Mouse (Mus musculus): ENCODE results near the gene Drd4. TPM values are rescaled to one million over a fixed set of nuclear protein-coding genes. Genes with fewer than 3 reads are reported as not detected.

Drd4 gene
- polyA plus RNA-seq (2015; fragmentation: Illumina TruSeq; extraction: RNeasy Lipid Tissue Mini Kit (QIAGEN cat#74804); ENCODE audit: low read depth, low replicate concordance): 0.25 TPM

DNA sequence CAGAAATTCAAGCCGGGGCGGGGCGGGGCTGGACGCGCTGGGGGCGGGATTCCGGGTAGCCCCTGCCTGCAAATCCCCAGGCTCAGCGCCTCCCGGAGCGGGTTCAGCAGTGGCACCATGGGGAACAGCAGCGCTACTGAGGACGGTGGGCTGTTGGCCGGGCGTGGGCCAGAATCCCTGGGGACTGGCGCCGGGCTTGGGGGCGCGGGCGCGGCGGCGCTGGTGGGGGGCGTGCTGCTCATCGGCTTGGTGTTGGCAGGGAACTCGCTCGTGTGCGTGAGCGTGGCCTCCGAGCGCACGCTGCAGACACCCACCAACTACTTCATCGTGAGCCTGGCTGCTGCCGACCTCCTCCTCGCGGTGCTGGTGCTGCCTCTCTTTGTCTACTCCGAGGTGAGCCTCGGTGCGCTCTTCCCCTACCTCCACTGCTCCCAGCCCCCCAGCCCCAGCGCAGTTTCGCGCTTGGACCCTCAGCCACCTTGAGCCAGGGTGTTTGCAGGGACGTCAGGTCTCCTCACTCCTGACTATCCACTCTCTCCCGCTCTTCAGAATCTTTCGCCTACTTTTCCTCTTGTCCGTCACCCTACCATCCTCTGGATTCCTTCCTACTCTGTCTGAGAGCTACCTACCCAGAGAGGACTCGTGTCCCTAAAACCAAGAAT is at the start of gene Drd4:
TSS of gene Drd4 (plus strand) at position 86 of the 662 bp plus-strand sequence.

DNA sequence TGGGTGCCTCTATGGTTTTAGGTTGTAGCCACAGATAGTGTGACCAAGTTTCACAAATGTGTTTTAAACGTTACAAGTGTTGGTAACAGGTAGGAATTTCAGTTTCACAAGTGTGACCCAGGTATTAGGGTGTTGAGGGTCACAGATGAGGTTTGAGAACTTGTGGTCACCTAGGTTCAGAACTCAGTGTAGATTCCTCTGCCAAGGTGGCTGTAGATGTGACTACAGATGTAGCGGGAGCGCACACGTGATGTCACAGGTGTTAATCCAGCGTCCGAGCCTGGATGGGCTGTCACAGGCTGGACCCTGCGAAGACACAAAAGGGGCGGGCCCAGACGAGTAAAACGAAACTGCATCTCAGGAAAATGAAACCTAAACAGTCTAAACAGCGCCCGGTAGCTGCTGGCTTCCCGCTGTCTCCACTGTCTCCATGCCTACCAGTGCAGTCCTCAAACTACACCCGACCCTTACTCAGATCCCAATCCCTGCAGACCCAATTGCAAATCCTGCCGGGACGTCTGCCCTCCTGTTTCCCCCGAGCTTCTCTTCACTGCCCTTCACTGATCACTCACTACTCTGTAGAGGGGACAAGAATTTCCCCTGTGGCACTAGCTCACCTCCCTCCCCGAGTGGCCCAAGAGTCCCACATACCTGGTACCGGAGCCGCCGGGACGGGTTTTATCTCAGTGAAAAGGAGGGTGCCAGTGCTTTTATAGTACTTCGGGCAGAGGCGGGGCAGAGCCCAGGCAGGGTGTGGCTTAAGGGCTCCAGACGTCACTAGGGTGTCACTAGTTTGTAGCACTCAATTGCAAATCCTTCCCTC is 25.9 kb upstream of the Drd4 start, which contains the start of gene Irf7:
TSS of gene Irf7 (minus strand) at position 743 of the 823 bp plus-strand sequence.

DNA sequence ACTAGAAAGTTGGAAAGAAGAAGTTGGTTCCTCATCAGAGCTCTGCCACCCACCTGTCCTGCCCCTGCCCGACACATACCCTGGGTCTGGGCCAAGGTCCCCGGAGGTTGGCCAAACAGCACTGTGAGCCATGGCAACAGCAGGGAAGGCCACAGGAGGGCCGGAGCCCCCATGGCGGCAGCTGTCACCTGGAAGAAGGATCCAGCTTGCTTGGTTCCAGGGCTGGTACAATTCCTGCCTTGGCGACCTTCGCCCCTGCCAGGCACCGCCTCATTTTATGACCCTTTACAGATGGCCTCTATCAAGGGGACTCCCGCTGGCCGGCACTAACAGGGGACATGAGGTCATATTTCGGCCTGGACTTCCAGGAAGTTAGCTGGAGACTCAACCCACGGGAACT is 15.3 kb upstream of the Drd4 start, which contains the start of gene Cdhr5:
TSS of gene Cdhr5 (minus strand) at position 241 of the 400 bp plus-strand sequence.

DNA sequence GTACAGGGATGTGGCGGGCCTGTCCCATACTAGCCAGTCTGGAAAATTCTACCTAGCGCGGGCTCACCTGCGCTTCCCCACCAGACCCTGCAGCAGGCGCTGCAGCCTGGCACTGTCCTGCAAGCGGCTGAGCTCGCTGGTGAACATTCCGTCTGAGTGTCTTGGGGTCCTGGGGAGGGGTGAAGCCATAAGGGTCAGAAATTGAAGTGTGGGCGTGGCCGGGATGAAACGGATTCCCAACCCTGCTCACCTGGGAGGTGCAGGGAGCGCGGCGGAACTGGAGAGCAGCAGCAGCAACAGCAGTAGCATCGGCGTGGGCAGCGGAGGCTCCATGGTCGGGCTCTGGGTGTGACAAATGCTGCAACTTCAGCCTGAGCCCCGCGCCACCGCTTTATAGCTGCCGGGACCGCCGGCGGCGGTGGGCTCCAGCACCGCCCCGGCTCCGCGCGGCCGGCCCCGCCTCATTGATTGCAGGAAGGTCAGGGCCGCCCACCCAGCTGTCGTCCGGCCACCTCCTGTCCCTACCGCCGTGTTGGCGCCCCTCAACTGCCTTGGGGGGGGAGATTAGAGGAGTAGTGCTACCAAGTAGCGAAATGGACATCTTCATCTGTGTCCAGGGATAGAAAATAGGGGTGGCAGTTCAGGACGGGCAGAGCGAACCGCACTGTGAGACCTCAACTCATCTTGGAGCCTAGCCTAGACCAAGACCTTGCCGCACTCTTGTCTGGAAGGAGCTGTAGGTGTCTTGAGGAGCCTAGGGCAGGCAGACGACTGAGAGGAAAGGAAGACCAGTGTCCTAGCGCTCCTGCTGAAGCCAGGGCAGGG is 12.8 kb upstream of the Drd4 start, which contains the start of gene Sct:
TSS of gene Sct (minus strand) at position 368 of the 825 bp plus-strand sequence.

DNA sequence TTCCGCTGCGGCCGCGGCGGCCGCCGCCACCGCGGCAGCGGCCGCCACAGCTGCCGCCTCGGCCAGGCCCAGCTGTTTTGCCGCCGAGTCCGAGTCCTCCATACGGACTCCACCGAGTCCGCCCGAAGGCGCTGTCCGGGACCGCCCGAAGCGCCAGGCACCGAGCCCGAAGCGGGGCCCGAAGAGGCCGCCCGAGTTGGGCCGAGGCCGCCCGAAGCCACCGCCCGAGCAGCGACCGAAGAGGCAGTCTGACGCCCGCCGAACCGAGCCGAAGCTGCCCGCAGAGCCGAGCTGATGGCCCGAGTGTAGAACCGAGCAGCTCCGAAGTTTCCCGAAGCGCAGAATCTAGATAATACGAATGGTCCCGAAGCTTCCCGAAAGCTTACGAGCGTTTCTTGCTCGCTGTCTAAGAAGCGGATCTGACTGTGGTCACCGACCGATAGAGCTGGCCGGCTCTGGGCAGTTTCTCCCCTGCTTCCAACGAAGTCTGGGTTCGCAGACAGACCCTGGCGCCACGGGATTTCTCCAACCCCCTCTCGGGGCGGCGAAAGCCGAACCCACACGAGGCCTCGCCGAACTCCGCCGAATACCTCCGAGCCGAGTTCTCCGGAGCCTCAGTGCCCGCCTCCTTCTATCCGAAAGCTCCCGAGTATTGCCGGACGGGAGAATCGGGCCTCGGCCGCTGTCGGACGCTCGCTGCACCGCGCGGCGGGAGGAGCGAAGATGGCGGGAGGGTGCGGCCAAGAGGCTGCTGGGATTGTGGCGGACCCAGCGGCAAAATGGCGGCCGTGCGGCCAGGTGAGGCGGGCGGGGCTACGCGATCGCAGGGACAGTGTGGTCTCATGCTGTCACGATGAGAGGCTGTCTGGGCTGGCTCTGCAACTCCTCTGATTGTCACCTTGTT is 35.9 kb downstream of the Drd4 start, which contains the start of the genes Deaf1 and Tmem80:
TSS of gene Deaf1 (minus strand) at position 222 of the 904 bp plus-strand sequence.
TSS of gene Tmem80 (plus strand) at position 271 of the 904 bp plus-strand sequence.

DNA sequence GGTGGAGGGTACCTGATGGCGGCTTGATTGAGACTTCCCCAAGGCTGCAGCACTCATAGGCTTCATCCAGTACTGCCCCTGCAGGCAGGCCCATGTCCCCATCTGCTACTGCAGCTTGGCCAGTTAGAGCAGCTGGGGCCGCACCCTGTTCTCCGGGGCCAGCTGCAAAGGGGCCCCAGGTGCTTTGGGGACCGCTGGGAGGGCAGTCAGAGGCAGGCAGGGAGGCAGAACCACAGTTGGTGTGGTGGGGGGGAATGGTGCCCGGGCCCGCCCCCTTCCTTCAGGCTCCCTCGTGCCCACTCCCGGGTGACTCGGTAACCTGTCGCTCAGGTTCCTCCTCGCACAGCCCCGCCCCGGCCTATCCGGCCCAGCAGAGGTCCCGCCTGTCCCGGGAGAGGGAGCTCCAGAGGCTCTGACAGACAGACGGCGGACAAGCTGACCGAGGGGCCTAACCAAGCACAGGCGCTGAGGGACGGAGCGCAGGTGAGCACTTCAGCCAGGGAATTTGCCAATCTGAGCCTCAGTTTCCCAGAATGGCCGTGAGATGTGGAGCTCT is 46.8 kb downstream of the Drd4 start, which contains the start of gene Eps8l2:
TSS of gene Eps8l2 (plus strand) at position 305 of the 556 bp plus-strand sequence.

Other genes starting within 250 kb of the Drd4 start
- 44.9 TPM for gene B4galnt4, start 230.9 kb upstream of the Drd4 start, polyA plus RNA-seq (2015; fragmentation: Illumina TruSeq; extraction: RNeasy Lipid Tissue Mini Kit (QIAGEN cat#74804); ENCODE audit: low read depth, low replicate concordance)
- gene Pkp3, start 213.8 kb upstream of the Drd4 start, polyA plus RNA-seq (2015; fragmentation: Illumina TruSeq; extraction: RNeasy Lipid Tissue Mini Kit (QIAGEN cat#74804); ENCODE audit: low read depth, low replicate concordance): not detected
- gene Sigirr, start 191.4 kb upstream of the Drd4 start, polyA plus RNA-seq (2015; fragmentation: Illumina TruSeq; extraction: RNeasy Lipid Tissue Mini Kit (QIAGEN cat#74804); ENCODE audit: low read depth, low replicate concordance): 2.7 TPM
- not detected for gene Ano9, start 174.2 kb upstream of the Drd4 start, polyA plus RNA-seq (2015; fragmentation: Illumina TruSeq; extraction: RNeasy Lipid Tissue Mini Kit (QIAGEN cat#74804); ENCODE audit: low read depth, low replicate concordance)
- 59.5 TPM for gene Ptdss2, start 169.6 kb upstream of the Drd4 start, polyA plus RNA-seq (2015; fragmentation: Illumina TruSeq; extraction: RNeasy Lipid Tissue Mini Kit (QIAGEN cat#74804); ENCODE audit: low read depth, low replicate concordance)
- 53.6 TPM for gene Rnh1, start 119.1 kb upstream of the Drd4 start, polyA plus RNA-seq (2015; fragmentation: Illumina TruSeq; extraction: RNeasy Lipid Tissue Mini Kit (QIAGEN cat#74804); ENCODE audit: low read depth, low replicate concordance)
- gene Hras, start 98.0 kb upstream of the Drd4 start, polyA plus RNA-seq (2015; fragmentation: Illumina TruSeq; extraction: RNeasy Lipid Tissue Mini Kit (QIAGEN cat#74804); ENCODE audit: low read depth, low replicate concordance): 235 TPM
- 3.7 TPM for gene Lrrc56, start 97.8 kb upstream of the Drd4 start, polyA plus RNA-seq (2015; fragmentation: Illumina TruSeq; extraction: RNeasy Lipid Tissue Mini Kit (QIAGEN cat#74804); ENCODE audit: low read depth, low replicate concordance)
- gene Lmntd2, start 77.9 kb upstream of the Drd4 start, polyA plus RNA-seq (2015; fragmentation: Illumina TruSeq; extraction: RNeasy Lipid Tissue Mini Kit (QIAGEN cat#74804); ENCODE audit: low read depth, low replicate concordance): not detected
- gene Rassf7, start 76.1 kb upstream of the Drd4 start, polyA plus RNA-seq (2015; fragmentation: Illumina TruSeq; extraction: RNeasy Lipid Tissue Mini Kit (QIAGEN cat#74804); ENCODE audit: low read depth, low replicate concordance): 2.9 TPM
- gene Phrf1, start 63.2 kb upstream of the Drd4 start, polyA plus RNA-seq (2015; fragmentation: Illumina TruSeq; extraction: RNeasy Lipid Tissue Mini Kit (QIAGEN cat#74804); ENCODE audit: low read depth, low replicate concordance): 41.3 TPM
- gene Irf7, start 25.5 kb upstream of the Drd4 start, polyA plus RNA-seq (2015; fragmentation: Illumina TruSeq; extraction: RNeasy Lipid Tissue Mini Kit (QIAGEN cat#74804); ENCODE audit: low read depth, low replicate concordance): 3.1 TPM
- gene Cdhr5, start 15.2 kb upstream of the Drd4 start, polyA plus RNA-seq (2015; fragmentation: Illumina TruSeq; extraction: RNeasy Lipid Tissue Mini Kit (QIAGEN cat#74804); ENCODE audit: low read depth, low replicate concordance): not detected
- gene Sct, start 12.9 kb upstream of the Drd4 start, polyA plus RNA-seq (2015; fragmentation: Illumina TruSeq; extraction: RNeasy Lipid Tissue Mini Kit (QIAGEN cat#74804); ENCODE audit: low read depth, low replicate concordance): not detected
- gene Deaf1, start 35.7 kb downstream of the Drd4 start, polyA plus RNA-seq (2015; fragmentation: Illumina TruSeq; extraction: RNeasy Lipid Tissue Mini Kit (QIAGEN cat#74804); ENCODE audit: low read depth, low replicate concordance): 47.0 TPM
- 50.5 TPM for gene Tmem80, start 35.7 kb downstream of the Drd4 start, polyA plus RNA-seq (2015; fragmentation: Illumina TruSeq; extraction: RNeasy Lipid Tissue Mini Kit (QIAGEN cat#74804); ENCODE audit: low read depth, low replicate concordance)
- 6.6 TPM for gene Eps8l2, start 46.9 kb downstream of the Drd4 start, polyA plus RNA-seq (2015; fragmentation: Illumina TruSeq; extraction: RNeasy Lipid Tissue Mini Kit (QIAGEN cat#74804); ENCODE audit: low read depth, low replicate concordance)
- 181 TPM for gene Taldo1, start 100.2 kb downstream of the Drd4 start, polyA plus RNA-seq (2015; fragmentation: Illumina TruSeq; extraction: RNeasy Lipid Tissue Mini Kit (QIAGEN cat#74804); ENCODE audit: low read depth, low replicate concordance)
- 34.3 TPM for gene Gatd1, start 122.1 kb downstream of the Drd4 start, polyA plus RNA-seq (2015; fragmentation: Illumina TruSeq; extraction: RNeasy Lipid Tissue Mini Kit (QIAGEN cat#74804); ENCODE audit: low read depth, low replicate concordance)
- 400 TPM for gene Cend1, start 137.5 kb downstream of the Drd4 start, polyA plus RNA-seq (2015; fragmentation: Illumina TruSeq; extraction: RNeasy Lipid Tissue Mini Kit (QIAGEN cat#74804); ENCODE audit: low read depth, low replicate concordance)
- 208 TPM for gene Slc25a22, start 145.9 kb downstream of the Drd4 start, polyA plus RNA-seq (2015; fragmentation: Illumina TruSeq; extraction: RNeasy Lipid Tissue Mini Kit (QIAGEN cat#74804); ENCODE audit: low read depth, low replicate concordance)
- 2.1 TPM for gene Pidd1, start 152.0 kb downstream of the Drd4 start, polyA plus RNA-seq (2015; fragmentation: Illumina TruSeq; extraction: RNeasy Lipid Tissue Mini Kit (QIAGEN cat#74804); ENCODE audit: low read depth, low replicate concordance)
- 731 TPM for gene Rplp2, start 155.4 kb downstream of the Drd4 start, polyA plus RNA-seq (2015; fragmentation: Illumina TruSeq; extraction: RNeasy Lipid Tissue Mini Kit (QIAGEN cat#74804); ENCODE audit: low read depth, low replicate concordance)
- gene Pnpla2, start 163.2 kb downstream of the Drd4 start, polyA plus RNA-seq (2015; fragmentation: Illumina TruSeq; extraction: RNeasy Lipid Tissue Mini Kit (QIAGEN cat#74804); ENCODE audit: low read depth, low replicate concordance): 18.9 TPM
- gene Cracr2b, start 169.1 kb downstream of the Drd4 start, polyA plus RNA-seq (2015; fragmentation: Illumina TruSeq; extraction: RNeasy Lipid Tissue Mini Kit (QIAGEN cat#74804); ENCODE audit: low read depth, low replicate concordance): 4.0 TPM
- 42.1 TPM for gene Cd151, start 175.4 kb downstream of the Drd4 start, polyA plus RNA-seq (2015; fragmentation: Illumina TruSeq; extraction: RNeasy Lipid Tissue Mini Kit (QIAGEN cat#74804); ENCODE audit: low read depth, low replicate concordance)
- gene Polr2l, start 183.1 kb downstream of the Drd4 start, polyA plus RNA-seq (2015; fragmentation: Illumina TruSeq; extraction: RNeasy Lipid Tissue Mini Kit (QIAGEN cat#74804); ENCODE audit: low read depth, low replicate concordance): 45.8 TPM
- gene Tspan4, start 183.2 kb downstream of the Drd4 start, polyA plus RNA-seq (2015; fragmentation: Illumina TruSeq; extraction: RNeasy Lipid Tissue Mini Kit (QIAGEN cat#74804); ENCODE audit: low read depth, low replicate concordance): 20.6 TPM
- 71.2 TPM for gene Chid1, start 247.9 kb downstream of the Drd4 start, polyA plus RNA-seq (2015; fragmentation: Illumina TruSeq; extraction: RNeasy Lipid Tissue Mini Kit (QIAGEN cat#74804); ENCODE audit: low read depth, low replicate concordance)